Mouse (Mus musculus) myocyte (in vitro differentiated cells): Measurements from ENCODE around the gene 2700081O15Rik. TPM values are rescaled to one million over a fixed set of nuclear protein-coding genes. Genes with fewer than 3 reads are reported as not detected.

ENCODE experiments used
- H3K27me3 ChIP-seq: one replicate; pipeline ENCODE4 v1.6.1; 2011; ENCODE audit not compliant: control insufficient read depth, insufficient read depth, insufficient read length
- H3K36me3 ChIP-seq: one replicate; pipeline ENCODE4 v1.6.1; 2011; ENCODE audit not compliant: control insufficient read depth, insufficient read depth
- H3K4me2 ChIP-seq: one replicate; pipeline ENCODE4 v1.6.1; 2011; ENCODE audit warnings: low read depth, control low read depth
- H3K4me3 ChIP-seq: one replicate; pipeline ENCODE4 v1.5.1; 2011; ENCODE audit warnings: mild to moderate bottlenecking, control low read depth, moderate library complexity
- H3K79me2 ChIP-seq: one replicate; pipeline ENCODE4 v1.6.1; 2011; ENCODE audit not compliant: control insufficient read depth, insufficient read depth
- H3ac ChIP-seq: one replicate; pipeline ENCODE4 v1.6.1; 2011; ENCODE audit not compliant: control insufficient read depth, insufficient read length
- CEBPB ChIP-seq: IDR thresholded peaks from 2 replicates; pipeline ENCODE4 v1.6.1; 2011; ENCODE audit warnings: mild to moderate bottlenecking, moderate library complexity; ENCODE audit not compliant: poor library complexity, insufficient read depth, severe bottlenecking
- E2F4 ChIP-seq: IDR thresholded peaks from one replicate; pipeline ENCODE4 v1.6.1; 2011; ENCODE audit warnings: mild to moderate bottlenecking, control low read depth, moderate library complexity; ENCODE audit not compliant: insufficient read depth
- MAX ChIP-seq: IDR thresholded peaks from one replicate; pipeline ENCODE4 v1.6.1; 2011; ENCODE audit warnings: low read depth, mild to moderate bottlenecking, control low read depth
- MYOD1 ChIP-seq, 3 experiments: IDR thresholded peaks; one replicate each; pipeline ENCODE4 v1.6.1; 2011; ENCODE audit warnings: control low read depth in 2 of 3, low read depth in 2 of 3, mild to moderate bottlenecking in 2 of 3, moderate library complexity in 1 of 3; ENCODE audit not compliant: insufficient read length in 2 of 3, control insufficient read depth in 1 of 3
- MYOG ChIP-seq, 3 experiments: IDR thresholded peaks; one replicate each; pipeline ENCODE4 v1.6.1; 2011; ENCODE audit warnings: control low read depth in 2 of 3, low read depth in 2 of 3, mild to moderate bottlenecking in 2 of 3; ENCODE audit not compliant: insufficient read length in 2 of 3, control insufficient read depth in 1 of 3, insufficient read depth in 1 of 3
- POLR2A ChIP-seq: IDR thresholded peaks from one replicate; pipeline ENCODE4 v1.6.1; 2011; ENCODE audit warnings: low read depth, mild to moderate bottlenecking, control low read depth, moderate library complexity; ENCODE audit not compliant: insufficient read length
- POLR2AphosphoS2 ChIP-seq: IDR thresholded peaks from one replicate; pipeline ENCODE4 v1.6.1; 2011; ENCODE audit warnings: low read depth, control low read depth; ENCODE audit not compliant: insufficient read length
- REST ChIP-seq: IDR thresholded peaks from one replicate; pipeline ENCODE4 v1.6.1; 2011; ENCODE audit warnings: mild to moderate bottlenecking, control low read depth, moderate library complexity; ENCODE audit not compliant: insufficient read depth, insufficient read length
- SRF ChIP-seq: IDR thresholded peaks from one replicate; pipeline ENCODE4 v1.6.1; 2011; ENCODE audit warnings: low read depth; ENCODE audit not compliant: control insufficient read depth, insufficient read length
- TCF12 ChIP-seq: IDR thresholded peaks from one replicate; pipeline ENCODE4 v1.6.1; 2011; ENCODE audit warnings: mild to moderate bottlenecking, control low read depth; ENCODE audit not compliant: poor library complexity, insufficient read depth, severe bottlenecking
- TCF3 ChIP-seq: IDR thresholded peaks from one replicate; pipeline ENCODE4 v1.6.1; 2011; ENCODE audit warnings: low read depth, control low read depth; ENCODE audit not compliant: insufficient read length
- USF1 ChIP-seq: IDR thresholded peaks from one replicate; pipeline ENCODE4 v1.6.1; 2011; ENCODE audit warnings: low read depth, mild to moderate bottlenecking, control low read depth, moderate library complexity
- polyA plus RNA-seq: library from polyadenylated mRNA; unstranded; fragments of >200 nt; fragmentation: generic; extraction: Trizol; gene quantifications from one replicate; pipeline ENCODE4 v1.2.1, GENCODE M21; 2012; ENCODE audit warnings: missing spikeins

2700081O15Rik gene
- polyA plus RNA-seq, 1 experiment, result 16.9 TPM

DNA sequence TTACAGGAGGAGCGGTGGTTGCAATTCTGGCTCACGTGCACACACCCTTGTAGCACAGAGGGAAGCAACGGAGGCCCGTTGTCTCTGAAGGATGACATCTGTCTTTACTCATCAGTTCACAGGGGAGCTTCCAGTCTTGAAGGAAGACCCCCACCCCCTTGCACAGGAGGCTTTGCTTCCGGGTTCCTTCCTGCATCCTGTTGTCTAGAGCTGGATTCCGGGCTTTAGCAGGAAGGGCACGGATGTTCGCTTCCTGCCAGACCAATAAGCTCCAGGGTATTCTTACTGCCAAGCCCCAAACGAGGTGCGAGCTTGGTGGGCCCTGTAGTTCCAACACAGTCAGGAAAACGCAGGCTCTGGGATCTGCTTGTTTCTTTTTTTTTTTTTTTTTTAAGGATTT lies 16.8 kb upstream of the 2700081O15Rik start:
- H3ac ChIP-seq, result no peak overlapping the region
- TF ChIP-seq TCF12 (no peak), POLR2AphosphoS2 (no peak), MYOD1 (IDR thresholded peaks at IDR 0.05; ENCODE audit: control insufficient read depth in 1 of 3, insufficient read length in 2 of 3, low read depth in 2 of 3) (no peak), POLR2A (no peak), E2F4 (no peak), SRF (no peak), MYOG (IDR thresholded peaks at IDR 0.05; ENCODE audit: control insufficient read depth in 1 of 3, insufficient read depth in 1 of 3, insufficient read length in 2 of 3, low read depth in 2 of 3) (no peak), MAX (no peak), TCF3 (no peak), USF1 (no peak), CEBPB (no peak), REST (no peak)
- no peaks in the 10 kb centered on the region for H3K36me3 ChIP-seq
- no peak overlapping the region for H3K4me3 ChIP-seq
- no peak overlapping the region for H3K4me2 ChIP-seq
- H3K27me3 ChIP-seq, result peaks cover 15% of the 10 kb centered on the region
- no peaks in the 10 kb centered on the region for H3K79me2 ChIP-seq

DNA sequence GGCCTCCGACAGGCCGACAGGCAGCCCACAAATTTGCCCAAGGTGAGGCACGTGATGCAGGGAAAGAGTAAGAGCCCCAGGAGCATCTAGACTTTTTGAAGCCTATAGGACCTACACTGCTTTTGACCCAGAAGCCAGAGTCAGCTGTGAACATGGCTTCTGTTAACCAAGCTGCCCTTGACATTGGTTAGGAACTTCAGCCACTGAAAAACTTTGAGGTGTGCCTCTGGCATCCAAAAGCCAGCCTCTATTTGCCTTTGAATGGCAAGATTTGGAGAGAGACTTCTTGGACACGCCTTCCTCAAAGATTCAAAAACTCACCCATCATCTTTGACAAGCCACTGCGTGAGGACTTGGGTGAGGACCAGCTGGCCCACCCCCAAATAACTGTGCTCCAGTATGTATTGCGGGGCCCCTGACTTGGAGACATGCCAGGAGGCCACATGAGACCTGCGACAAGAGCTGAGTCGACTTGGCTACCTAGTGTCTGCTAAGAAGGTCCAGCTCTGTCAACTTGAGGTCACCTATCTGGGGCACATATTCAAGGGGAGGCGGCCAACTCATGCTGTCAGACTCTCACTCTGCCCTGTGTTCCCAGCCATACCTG lies 12.7 kb upstream of the 2700081O15Rik start:
- Histone ChIP-seq H3K4me3 (no peak overlapping the region), H3ac (no peak overlapping the region), H3K27me3 (peaks cover 20% of the 10 kb centered on the region), H3K36me3 (no peaks in the 10 kb centered on the region), H3K79me2 (no peaks in the 10 kb centered on the region), H3K4me2 (no peak overlapping the region)
- TF ChIP-seq TCF3 (no peak), POLR2AphosphoS2 (no peak), E2F4 (no peak), REST (no peak)

DNA sequence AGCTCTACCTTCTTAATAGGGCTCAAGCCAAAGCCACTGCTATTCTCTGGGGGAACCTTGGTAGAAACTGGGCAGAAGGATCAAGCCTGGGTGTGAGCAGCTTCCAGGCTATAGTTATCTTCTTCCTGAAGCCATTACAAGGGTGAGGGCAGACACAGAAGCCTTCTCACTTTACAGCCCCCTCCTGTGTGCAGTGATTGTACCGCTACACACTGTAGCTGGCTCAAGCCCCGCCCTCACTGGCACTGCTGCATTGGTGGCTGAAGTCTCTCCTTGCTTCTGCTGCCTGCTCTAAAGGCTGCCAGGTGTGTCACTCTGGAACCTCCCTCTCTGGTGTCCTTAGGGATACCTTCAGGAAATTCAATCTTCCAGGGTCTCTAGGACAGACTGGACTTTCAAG lies 5.1 kb upstream of the 2700081O15Rik start:
- H3K4me3 ChIP-seq, result no peak overlapping the region
- no peaks in the 10 kb centered on the region for H3K36me3 ChIP-seq
- no peaks in the 10 kb centered on the region for H3K79me2 ChIP-seq
- H3K27me3 ChIP-seq, result no peaks in the 10 kb centered on the region
- H3K4me2 ChIP-seq, result no peak overlapping the region
- TF ChIP-seq SRF, result no peak
- no peak for TF ChIP-seq MYOD1 (IDR thresholded peaks at IDR 0.05; ENCODE audit: control insufficient read depth in 1 of 3, insufficient read length in 2 of 3, low read depth in 2 of 3)
- TF ChIP-seq MAX, result no peak
- no peak for TF ChIP-seq POLR2AphosphoS2
- no peak for TF ChIP-seq TCF3
- no peak for TF ChIP-seq E2F4
- no peak for TF ChIP-seq TCF12
- no peak for TF ChIP-seq REST
- TF ChIP-seq POLR2A, result no peak
- TF ChIP-seq CEBPB, result no peak
- TF ChIP-seq MYOG (IDR thresholded peaks at IDR 0.05; ENCODE audit: control insufficient read depth in 1 of 3, insufficient read depth in 1 of 3, insufficient read length in 2 of 3, low read depth in 2 of 3), result no peak
- H3ac ChIP-seq, result no peak overlapping the region

DNA sequence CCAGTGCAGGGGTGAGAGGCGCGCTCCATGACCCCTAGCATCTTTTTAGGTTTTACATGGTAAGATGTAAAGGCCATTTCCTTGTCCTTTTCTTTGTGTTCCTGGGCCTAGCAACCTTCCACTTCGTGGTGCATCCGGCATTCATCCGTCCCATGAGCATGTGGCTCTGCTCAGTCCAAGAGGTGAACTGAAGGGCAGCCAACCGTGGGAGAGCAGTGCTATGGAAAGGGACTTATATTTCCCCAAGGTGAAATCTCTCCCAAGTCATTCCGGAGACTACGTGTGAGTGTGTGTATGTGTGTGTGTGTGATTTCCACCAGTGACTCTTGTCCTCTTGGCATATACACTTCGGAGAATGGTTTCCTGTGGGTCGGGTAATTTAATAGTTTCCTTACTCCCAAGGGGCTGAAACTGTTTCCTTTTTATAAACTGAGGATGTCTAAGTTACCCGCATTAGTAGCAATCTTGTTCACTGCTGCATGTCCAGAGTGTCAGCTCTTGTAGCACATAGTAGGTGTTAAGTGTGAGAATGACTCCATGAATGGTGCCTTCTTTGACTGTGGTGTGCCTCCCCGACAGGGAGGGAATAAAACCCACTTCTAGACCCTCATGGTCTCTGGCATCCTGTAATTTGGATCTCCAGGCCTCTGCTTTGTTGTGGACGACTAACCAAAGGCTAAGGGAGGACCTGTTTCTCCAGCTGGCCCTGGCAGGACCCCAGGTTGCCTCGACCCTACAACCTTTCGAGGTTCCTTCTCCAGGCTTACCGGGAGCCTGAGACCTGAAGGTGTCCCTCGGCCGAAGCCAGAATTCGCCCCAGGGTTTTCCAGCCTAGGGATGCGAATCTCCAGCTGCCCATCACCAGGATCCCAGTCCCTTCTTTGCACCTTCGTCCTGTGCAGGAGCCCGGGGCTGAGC lies 1.2 kb upstream of the 2700081O15Rik start:
- peak overlapping the region; percentile 80 for H3K4me2 ChIP-seq
- H3ac ChIP-seq, result peak overlapping the region; percentile 83
- H3K4me3 ChIP-seq, result peak overlapping the region; percentile 75
- H3K36me3 ChIP-seq, result no peaks in the 10 kb centered on the region
- peaks cover 28% of the 10 kb centered on the region for H3K79me2 ChIP-seq
- TF ChIP-seq TCF12, result no peak
- no peak for TF ChIP-seq E2F4
- TF ChIP-seq MAX, result no peak
- no peak for TF ChIP-seq POLR2AphosphoS2
- no peak for TF ChIP-seq TCF3
- no peak for TF ChIP-seq MYOD1 (IDR thresholded peaks at IDR 0.05; ENCODE audit: control insufficient read depth in 1 of 3, insufficient read length in 2 of 3, low read depth in 2 of 3)
- no peak for TF ChIP-seq POLR2A
- TF ChIP-seq SRF, result no peak
- no peak for TF ChIP-seq USF1
- TF ChIP-seq CEBPB, result no peak
- TF ChIP-seq REST, result no peak
- no peak for TF ChIP-seq MYOG (IDR thresholded peaks at IDR 0.05; ENCODE audit: control insufficient read depth in 1 of 3, insufficient read depth in 1 of 3, insufficient read length in 2 of 3, low read depth in 2 of 3)
- H3K27me3 ChIP-seq, result no peaks in the 10 kb centered on the region
